Mouse (Mus musculus): ENCODE measurements at regions not wholly inside any gene's neighbourhood (a gene's known extent, or its start where the extent isn't known, plus 50 kb on each side); places are given as distances from the start of the nearest gene placed in this dataset.

DNA sequence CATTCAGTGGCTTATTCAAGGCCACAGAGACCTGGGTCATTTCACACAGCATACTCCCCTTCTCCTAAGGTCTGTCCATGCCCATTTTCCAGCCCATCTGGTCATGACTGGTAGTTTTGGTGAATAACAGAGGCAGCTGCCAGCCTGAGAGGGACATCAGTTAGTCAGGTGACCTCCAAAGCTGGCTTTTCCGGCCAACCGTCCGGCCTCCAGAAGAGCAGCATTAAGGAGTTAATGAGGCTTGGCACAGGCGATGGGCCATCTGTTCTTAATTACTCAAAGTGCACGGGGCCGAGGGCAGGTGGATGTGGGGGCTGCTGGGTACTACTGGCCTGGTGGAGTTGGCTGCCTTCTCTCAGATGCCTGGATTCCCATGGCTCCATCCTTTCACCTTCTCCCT lies 389.7 kb downstream of the Nucb2 start:
- WGBS = 81% methylated on average over 6 of the region's 6 CpGs
- no peaks in the 10 kb centered on the region for H3K4me1 ChIP-seq (replicated peaks; ENCODE audit: control insufficient read depth, insufficient read depth, low read length)
- no peak overlapping the region for H3K9ac ChIP-seq (ENCODE audit: low read length)
- H3K36me3 ChIP-seq (ENCODE audit: control insufficient read depth, insufficient read depth, low read length) = no peaks in the 10 kb centered on the region
- no peak for ATAC-seq (ENCODE audit: low read depth)
- no peak overlapping the region for H3K4me3 ChIP-seq (ENCODE audit: low read length)
- no peak overlapping the region for H3K4me2 ChIP-seq (ENCODE audit: low read depth, low read length)
- H3K27me3 ChIP-seq (ENCODE audit: control insufficient read depth, insufficient read depth, low read depth, low read length) = no peaks in the 10 kb centered on the region
- no peak overlapping the region for H3K27ac ChIP-seq (ENCODE audit: low read length)
- H3K9me3 ChIP-seq (ENCODE audit: control insufficient read depth, low read length) = no peaks in the 10 kb centered on the region

DNA sequence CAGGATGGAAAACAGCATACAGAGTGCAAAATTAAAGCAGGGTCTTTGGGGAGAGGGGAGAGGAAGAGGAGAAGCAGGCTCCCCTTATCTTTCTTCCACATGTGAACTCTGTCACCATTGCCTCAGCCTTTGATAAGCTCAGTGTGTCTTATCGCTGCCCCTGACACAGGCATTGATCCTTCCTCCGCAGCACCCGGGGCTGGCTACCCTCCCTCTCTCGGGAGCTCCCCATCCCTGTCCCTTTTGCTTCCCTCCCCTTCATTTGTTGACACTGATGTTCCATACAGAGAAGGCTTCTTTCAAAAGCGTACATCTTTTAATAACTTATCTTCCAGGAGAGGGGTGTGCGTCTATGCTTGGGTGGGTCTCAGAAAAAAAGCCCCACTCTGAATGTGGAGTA lies 411.6 kb downstream of the Nucb2 start:
- Histone ChIP-seq H3K4me2 (ENCODE audit: low read depth, low read length) (no peak overlapping the region), H3K27me3 (ENCODE audit: control insufficient read depth, insufficient read depth, low read depth, low read length) (no peaks in the 10 kb centered on the region)

GRCm38 (mm10) chr7:116917921-116918670 lies 413.9 kb downstream of the Nucb2 start:
- no peaks in the 10 kb centered on the region for H3K4me1 ChIP-seq (replicated peaks; ENCODE audit: control insufficient read depth, insufficient read depth, low read length)
- H3K9me3 ChIP-seq (ENCODE audit: control insufficient read depth, low read length) = no peaks in the 10 kb centered on the region
- H3K4me2 ChIP-seq (ENCODE audit: low read depth, low read length) = no peak overlapping the region
- H3K27ac ChIP-seq (ENCODE audit: low read length) = no peak overlapping the region
- H3K4me3 ChIP-seq (ENCODE audit: low read length) = no peak overlapping the region
- no peak overlapping the region for H3K9ac ChIP-seq (ENCODE audit: low read length)
- no peaks in the 10 kb centered on the region for H3K36me3 ChIP-seq (ENCODE audit: control insufficient read depth, insufficient read depth, low read length)
- no peaks in the 10 kb centered on the region for H3K27me3 ChIP-seq (ENCODE audit: control insufficient read depth, insufficient read depth, low read depth, low read length)
- WGBS = 83% methylated on average over 6 of the region's 6 CpGs
- no peak for ATAC-seq (ENCODE audit: low read depth)

More for the DNA sequence above, 411.6 kb downstream of the Nucb2 start:
- 28% methylated on average over 6 of the region's 6 CpGs for WGBS
- Histone ChIP-seq H3K9me3 (ENCODE audit: control insufficient read depth, low read length) (no peaks in the 10 kb centered on the region), H3K36me3 (ENCODE audit: control insufficient read depth, insufficient read depth, low read length) (no peaks in the 10 kb centered on the region), H3K27ac (ENCODE audit: low read length) (no peak overlapping the region), H3K9ac (ENCODE audit: low read length) (no peak overlapping the region), H3K4me1 (replicated peaks; ENCODE audit: control insufficient read depth, insufficient read depth, low read length) (no peaks in the 10 kb centered on the region), H3K4me3 (ENCODE audit: low read length) (no peak overlapping the region)
- ATAC-seq (ENCODE audit: low read depth) = no peak

- Histone ChIP-seq H3K9me3 (ENCODE audit: control insufficient read depth, low read length) (no peaks in the 10 kb centered on the region), H3K27me3 (ENCODE audit: control insufficient read depth, insufficient read depth, low read depth, low read length) (no peaks in the 10 kb centered on the region), H3K4me1 (replicated peaks; ENCODE audit: control insufficient read depth, insufficient read depth, low read length) (no peaks in the 10 kb centered on the region), H3K4me2 (ENCODE audit: low read depth, low read length) (no peak overlapping the region), H3K36me3 (ENCODE audit: control insufficient read depth, insufficient read depth, low read length) (no peaks in the 10 kb centered on the region), H3K27ac (ENCODE audit: low read length) (no peak overlapping the region), H3K9ac (ENCODE audit: low read length) (no peak overlapping the region), H3K4me3 (ENCODE audit: low read length) (no peak overlapping the region)
- WGBS = 81% methylated on average over 2 of the region's 2 CpGs
- no peak for ATAC-seq (ENCODE audit: low read depth)
Observed at GRCm38 (mm10) chr7:116946448-116946847, 434.3 kb upstream of the Xylt1 start.

DNA sequence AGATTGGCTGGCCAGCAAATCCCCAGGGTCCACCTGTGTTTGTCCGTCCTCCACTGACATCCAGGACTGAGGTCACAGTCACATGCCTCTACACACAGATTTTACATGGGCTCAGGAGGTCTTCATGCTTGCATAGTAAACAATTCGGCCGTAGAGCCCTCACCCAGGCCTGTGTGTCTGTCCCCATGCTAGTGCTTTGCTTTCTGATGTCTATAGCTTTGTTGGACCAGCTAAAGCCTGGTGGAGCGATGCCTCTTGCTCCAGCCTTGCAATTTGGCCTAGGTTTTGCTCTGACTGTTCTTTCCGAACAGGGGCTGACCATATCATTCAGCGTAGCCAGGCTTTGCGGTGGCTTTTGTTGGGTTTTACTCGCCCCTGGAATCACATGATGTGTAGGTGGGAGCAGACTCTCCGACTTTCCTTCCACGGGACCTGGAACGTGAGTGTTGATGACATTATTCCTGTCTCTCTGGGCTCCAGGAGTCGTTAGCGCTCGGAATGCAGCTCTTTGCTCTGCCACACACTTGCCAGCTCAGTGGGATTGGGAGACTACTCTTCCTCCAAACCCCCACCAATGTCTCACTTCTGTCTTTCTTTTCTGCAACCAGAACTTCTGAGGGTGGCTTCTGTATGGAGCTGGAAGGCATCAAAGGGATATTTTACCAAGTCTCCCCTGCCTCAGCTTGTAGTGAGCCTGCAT lies 421.4 kb upstream of the Xylt1 start:
- no peaks in the 10 kb centered on the region for H3K4me1 ChIP-seq (replicated peaks; ENCODE audit: control insufficient read depth, insufficient read depth, low read length)
- H3K9me3 ChIP-seq (ENCODE audit: control insufficient read depth, low read length) = no peaks in the 10 kb centered on the region
- H3K27ac ChIP-seq (ENCODE audit: low read length) = no peak overlapping the region
- no peak overlapping the region for H3K9ac ChIP-seq (ENCODE audit: low read length)
- H3K27me3 ChIP-seq (ENCODE audit: control insufficient read depth, insufficient read depth, low read depth, low read length) = no peaks in the 10 kb centered on the region
- H3K36me3 ChIP-seq (ENCODE audit: control insufficient read depth, insufficient read depth, low read length) = no peaks in the 10 kb centered on the region
- no peak overlapping the region for H3K4me3 ChIP-seq (ENCODE audit: low read length)
- H3K4me2 ChIP-seq (ENCODE audit: low read depth, low read length) = no peak overlapping the region
- ATAC-seq (ENCODE audit: low read depth) = no peak
- WGBS = 69% methylated on average over 14 of the region's 14 CpGs

- no peak overlapping the region for H3K27ac ChIP-seq (ENCODE audit: low read length)
- H3K4me3 ChIP-seq (ENCODE audit: low read length) = no peak overlapping the region
- no peak overlapping the region for H3K4me2 ChIP-seq (ENCODE audit: low read depth, low read length)
- no peaks in the 10 kb centered on the region for H3K9me3 ChIP-seq (ENCODE audit: control insufficient read depth, low read length)
- ATAC-seq (ENCODE audit: low read depth) = no peak
- no peaks in the 10 kb centered on the region for H3K36me3 ChIP-seq (ENCODE audit: control insufficient read depth, insufficient read depth, low read length)
- no peak overlapping the region for H3K9ac ChIP-seq (ENCODE audit: low read length)
- H3K27me3 ChIP-seq (ENCODE audit: control insufficient read depth, insufficient read depth, low read depth, low read length) = no peaks in the 10 kb centered on the region
- no peaks in the 10 kb centered on the region for H3K4me1 ChIP-seq (replicated peaks; ENCODE audit: control insufficient read depth, insufficient read depth, low read length)
- WGBS = 33% methylated on average over 6 of the region's 6 CpGs
Observed at GRCm38 (mm10) chr7:116963839-116964238, 416.9 kb upstream of the Xylt1 start.

DNA sequence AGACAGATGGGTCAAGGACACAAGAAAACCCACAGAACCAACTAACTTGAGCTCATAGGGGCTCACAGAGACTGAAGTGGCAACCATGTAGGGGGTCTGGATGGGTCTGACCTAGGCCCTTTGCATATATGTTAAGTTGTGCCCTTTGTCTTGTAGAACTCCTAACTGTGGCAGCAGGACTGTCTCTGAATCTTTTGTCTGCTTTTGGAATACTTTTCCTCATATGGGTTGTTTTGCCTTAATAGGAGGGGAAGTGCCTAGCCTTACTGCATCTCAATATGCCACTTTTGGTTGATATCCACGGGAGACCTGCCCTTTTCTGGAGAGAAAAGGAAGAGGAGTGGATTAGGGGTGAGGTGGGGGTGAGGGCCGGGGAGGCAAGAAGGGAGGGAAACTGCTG lies 389.4 kb upstream of the Xylt1 start:
- H3K36me3 ChIP-seq (ENCODE audit: control insufficient read depth, insufficient read depth, low read length) = no peaks in the 10 kb centered on the region
- 71% methylated on average over 2 of the region's 2 CpGs for WGBS
- H3K4me3 ChIP-seq (ENCODE audit: low read length) = no peak overlapping the region
- no peak overlapping the region for H3K9ac ChIP-seq (ENCODE audit: low read length)
- H3K4me1 ChIP-seq (replicated peaks; ENCODE audit: control insufficient read depth, insufficient read depth, low read length) = no peaks in the 10 kb centered on the region
- H3K27me3 ChIP-seq (ENCODE audit: control insufficient read depth, insufficient read depth, low read depth, low read length) = no peaks in the 10 kb centered on the region
- no peaks in the 10 kb centered on the region for H3K9me3 ChIP-seq (ENCODE audit: control insufficient read depth, low read length)
- no peak for ATAC-seq (ENCODE audit: low read depth)
- no peak overlapping the region for H3K27ac ChIP-seq (ENCODE audit: low read length)
- no peak overlapping the region for H3K4me2 ChIP-seq (ENCODE audit: low read depth, low read length)

- Histone ChIP-seq H3K4me3 (ENCODE audit: low read length) (no peak overlapping the region), H3K27ac (ENCODE audit: low read length) (no peak overlapping the region), H3K4me1 (replicated peaks; ENCODE audit: control insufficient read depth, insufficient read depth, low read length) (no peaks in the 10 kb centered on the region), H3K9me3 (ENCODE audit: control insufficient read depth, low read length) (no peaks in the 10 kb centered on the region), H3K4me2 (ENCODE audit: low read depth, low read length) (no peak overlapping the region), H3K9ac (ENCODE audit: low read length) (no peak overlapping the region), H3K27me3 (ENCODE audit: control insufficient read depth, insufficient read depth, low read depth, low read length) (no peaks in the 10 kb centered on the region), H3K36me3 (ENCODE audit: control insufficient read depth, insufficient read depth, low read length) (no peaks in the 10 kb centered on the region)
- ATAC-seq (ENCODE audit: low read depth) = no peak
Observed at GRCm38 (mm10) chr7:116992166-116992565, 388.6 kb upstream of the Xylt1 start.

DNA sequence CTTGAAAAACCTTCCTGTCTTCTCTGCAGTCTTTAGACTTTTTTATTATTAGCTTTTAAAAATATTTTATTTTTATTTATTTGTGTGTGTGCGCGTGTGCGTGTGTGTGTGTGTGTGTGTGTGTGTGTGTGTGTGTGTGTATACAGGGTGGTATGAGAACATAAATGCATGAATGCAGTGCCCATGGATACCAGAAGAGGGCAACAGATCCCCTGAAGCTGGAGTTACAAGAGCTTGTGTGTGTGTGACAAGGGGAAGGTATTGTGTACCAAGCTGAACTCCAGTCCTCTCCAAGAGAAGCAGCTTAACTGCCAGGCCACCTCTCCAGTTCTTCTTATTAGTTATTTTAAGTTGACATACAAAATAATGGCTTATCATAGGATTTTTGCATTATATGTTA lies 385.0 kb upstream of the Xylt1 start:
- Histone ChIP-seq H3K9ac (ENCODE audit: low read length) (no peak overlapping the region), H3K27ac (ENCODE audit: low read length) (no peak overlapping the region), H3K36me3 (ENCODE audit: control insufficient read depth, insufficient read depth, low read length) (no peaks in the 10 kb centered on the region), H3K4me1 (replicated peaks; ENCODE audit: control insufficient read depth, insufficient read depth, low read length) (no peaks in the 10 kb centered on the region), H3K27me3 (ENCODE audit: control insufficient read depth, insufficient read depth, low read depth, low read length) (no peaks in the 10 kb centered on the region), H3K4me3 (ENCODE audit: low read length) (no peak overlapping the region), H3K9me3 (ENCODE audit: control insufficient read depth, low read length) (no peaks in the 10 kb centered on the region), H3K4me2 (ENCODE audit: low read depth, low read length) (no peak overlapping the region)
- 88% methylated on average over 3 of the region's 3 CpGs for WGBS
- ATAC-seq (ENCODE audit: low read depth) = no peak

Data from lung, embryonic 16.5 days (tissue).